Mouse (Mus musculus): ENCODE measurements around the gene Gm15013.
A peak's percentile ranks its signal among the peaks of the same experiment; 100 is the strongest.
"Not testable (repeated sequence)": the region's sequence is repeated elsewhere in the genome, so short reads cannot be mapped to it uniquely, and the experiment has no call there.

Gm15013 gene

DNA sequence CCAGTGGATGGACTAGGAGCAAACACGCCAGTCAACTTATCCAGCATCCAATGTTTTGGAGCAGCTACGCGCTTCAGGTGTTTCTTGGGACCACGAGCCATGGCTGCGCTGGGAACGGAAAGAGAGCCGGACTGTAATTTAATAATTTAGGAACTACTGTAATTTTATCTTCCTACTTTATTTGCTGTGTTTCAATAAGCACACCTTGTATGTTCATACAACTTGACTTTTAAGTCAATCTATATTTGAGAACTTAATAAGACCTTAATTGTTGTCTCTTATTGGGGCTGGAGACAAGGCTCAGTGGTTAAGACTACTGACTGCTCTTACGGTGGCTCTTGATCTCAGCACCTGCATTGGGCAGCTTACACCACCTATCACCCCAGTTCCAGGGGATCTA lies at the start of gene Gm15013:
Gene Gm15013, minus strand, starts transcription at position 101 of the 400 bp plus-strand sequence.
- DNase-seq (ENCODE audit: low spot score in 2 of 2): no peak

- no peak for DNase-seq (ENCODE audit: low spot score in 2 of 2)
Measured at GRCm38 (mm10) chrX:139762546-139762945, 48.3 kb upstream of the Gm15013 start.

GRCm38 (mm10) chrX:139758634-139759033 lies 44.4 kb upstream of the Gm15013 start:
- not testable (repeated sequence) for DNase-seq (ENCODE audit: low spot score in 2 of 2)

DNA sequence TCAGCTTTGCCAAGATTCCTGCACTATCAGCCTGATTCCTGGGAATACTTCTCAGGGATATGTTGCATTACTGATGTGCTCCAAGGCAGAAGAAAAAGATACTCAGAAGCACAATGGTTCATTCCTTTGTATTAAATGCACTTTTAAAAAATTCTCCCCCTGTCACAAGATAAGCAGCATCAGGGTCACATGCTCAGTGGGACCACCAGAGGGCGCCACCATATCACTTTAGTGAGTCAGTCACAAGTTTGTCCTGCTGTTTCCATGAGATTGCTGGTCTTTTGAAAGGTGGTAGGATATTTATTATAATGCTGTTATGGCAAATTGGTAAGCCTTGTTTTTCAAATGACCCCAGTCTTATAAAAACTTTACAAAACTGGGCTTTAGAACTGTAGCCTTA lies 37.6 kb upstream of the Gm15013 start:
- peak; percentile 28 to 76 for DNase-seq (ENCODE audit: low spot score in 2 of 2)

DNA sequence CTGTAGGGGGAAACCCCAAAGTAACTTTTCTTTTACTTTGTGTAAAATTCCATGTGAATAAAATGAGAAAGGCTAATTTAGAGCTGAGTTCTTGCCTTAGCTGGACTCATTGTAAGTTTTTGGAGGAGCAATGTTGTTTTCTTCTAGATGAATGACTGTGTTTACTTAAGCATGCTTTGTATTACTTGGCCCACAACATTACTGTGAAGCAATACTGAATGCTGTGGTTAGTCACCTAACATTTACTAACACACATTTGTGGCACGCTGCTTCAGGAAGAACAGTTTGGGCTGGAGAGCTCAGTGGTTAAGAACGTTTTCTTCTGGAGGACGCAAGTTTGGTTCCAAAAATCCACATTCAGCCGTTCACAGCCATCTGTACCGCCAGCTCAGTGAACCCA lies 22.8 kb upstream of the Gm15013 start:
- DNase-seq (ENCODE audit: low spot score in 2 of 2): no peak

DNA sequence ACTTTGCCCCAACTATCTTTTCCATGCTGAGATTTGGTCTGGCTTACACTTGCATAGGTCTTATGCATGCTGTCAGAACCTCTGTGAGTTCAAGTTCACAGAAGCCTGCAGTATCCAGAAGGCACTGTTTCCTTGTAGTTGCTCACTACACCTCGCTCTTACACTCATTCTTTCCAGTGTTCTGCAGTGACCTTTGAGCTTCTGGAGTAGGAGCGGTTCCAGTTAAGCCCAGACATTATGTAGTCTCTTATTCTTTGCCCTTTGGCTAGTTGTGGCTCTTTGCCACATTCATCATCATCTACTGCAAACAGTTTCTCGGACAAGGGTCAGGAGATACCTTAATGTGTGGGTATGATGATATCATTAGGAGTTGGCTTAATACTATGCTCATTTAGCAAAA lies 16.3 kb upstream of the Gm15013 start:
- no peak for DNase-seq (ENCODE audit: low spot score in 2 of 2)

- DNase-seq (ENCODE audit: low spot score in 2 of 2): no peak
Measured at GRCm38 (mm10) chrX:139722350-139722749, 8.1 kb upstream of the Gm15013 start.

GRCm38 (mm10) chrX:139684775-139685695 lies 29.2 kb downstream of the Gm15013 start, which contains the start of gene Tbc1d8b:
Tbc1d8b (plus strand) TSS chrX:139684996.
- DNase-seq (ENCODE audit: low spot score in 2 of 2): peak; percentile 52 to 68

- DNase-seq (ENCODE audit: low spot score in 2 of 2): no peak
Measured at GRCm38 (mm10) chrX:139684410-139684774, 29.9 kb downstream of the Gm15013 start.

DNA sequence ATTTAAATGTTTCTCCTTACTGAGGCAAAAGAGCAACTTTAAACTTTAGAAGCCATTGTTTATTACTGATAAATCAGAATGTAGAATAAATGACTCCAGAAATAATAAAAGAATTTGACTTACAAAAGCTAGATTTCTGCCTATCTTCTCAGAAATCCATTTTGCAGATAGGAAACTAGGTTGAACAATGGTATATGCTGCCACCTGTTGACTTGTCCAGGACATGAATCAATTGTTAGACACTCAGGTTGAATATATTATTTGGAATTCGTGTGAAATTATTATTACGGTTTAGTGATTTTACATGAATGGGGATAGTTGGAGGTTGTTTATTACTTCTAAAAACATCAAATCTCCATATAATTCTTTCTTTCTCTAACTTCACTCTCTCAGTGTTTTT lies 48.5 kb downstream of the Gm15013 start:
- no peak for DNase-seq (ENCODE audit: low spot score in 2 of 2)

Measured in spleen, postnatal 4 days (tissue).